Mouse (Mus musculus): ENCODE results near the gene Sema6d. TPM values are rescaled to one million over a fixed set of nuclear protein-coding genes. Genes with fewer than 3 reads are reported as not detected.

The Sema6d gene
- polyA plus RNA-seq, 2 experiments: 2.2 to 3.2 TPM

- Histone ChIP-seq H3K9ac (replicated peaks) (no peak overlapping the region), H3K9me3 (ENCODE audit: control insufficient read depth, low read length) (no peaks in the 10 kb centered on the region), H3K4me1 (replicated peaks; ENCODE audit: control insufficient read depth in 2 of 2, insufficient read depth in 2 of 2, low read length in 1 of 2) (no peaks in the 10 kb centered on the region), H3K36me3 (replicated peaks; ENCODE audit: control insufficient read depth, insufficient read depth, low read depth) (no peaks in the 10 kb centered on the region), H3K27me3 (ENCODE audit: control insufficient read depth, insufficient read depth, low read length) (no peaks in the 10 kb centered on the region), H3K4me2 (ENCODE audit: low read depth) (no peak overlapping the region), H3K27ac (no peak overlapping the region), H3K4me3 (ENCODE audit: insufficient read depth in 1 of 2, low read depth in 2 of 2, low read length in 2 of 2) (no peak overlapping the region)
- no peak for ATAC-seq (ENCODE audit: insufficient read depth)
- TF ChIP-seq EP300 (IDR thresholded peaks at IDR 0.05; ENCODE audit: low read depth): no peak
- no peak for TF ChIP-seq CTCF (IDR thresholded peaks at IDR 0.05; ENCODE audit: low read depth)
- 69% methylated on average over 9 of the region's 9 CpGs for WGBS (ENCODE audit: insufficient replicate concordance)
- no peak for DNase-seq (ENCODE audit: low read depth in 3 of 3, low spot score in 3 of 3)
Measured at GRCm38 (mm10) chr2:124661316-124661715, 571.5 kb downstream of the Sema6d start.

- no peak overlapping the region for H3K9ac ChIP-seq (replicated peaks)
- no peak overlapping the region for H3K27ac ChIP-seq
- DNase-seq (ENCODE audit: low read depth in 3 of 3, low spot score in 3 of 3) (no peak), ATAC-seq (ENCODE audit: insufficient read depth) (no peak)
- H3K9me3 ChIP-seq (ENCODE audit: control insufficient read depth, low read length): no peaks in the 10 kb centered on the region
- H3K4me1 ChIP-seq (replicated peaks; ENCODE audit: control insufficient read depth in 2 of 2, insufficient read depth in 2 of 2, low read length in 1 of 2): no peaks in the 10 kb centered on the region
- H3K4me3 ChIP-seq (ENCODE audit: insufficient read depth in 1 of 2, low read depth in 2 of 2, low read length in 2 of 2): no peak overlapping the region
- no peaks in the 10 kb centered on the region for H3K36me3 ChIP-seq (replicated peaks; ENCODE audit: control insufficient read depth, insufficient read depth, low read depth)
- H3K4me2 ChIP-seq (ENCODE audit: low read depth): no peak overlapping the region
- 35% methylated on average over 5 of the region's 5 CpGs for WGBS (ENCODE audit: insufficient replicate concordance)
- TF ChIP-seq EP300 (IDR thresholded peaks at IDR 0.05; ENCODE audit: low read depth) (no peak), CTCF (IDR thresholded peaks at IDR 0.05; ENCODE audit: low read depth) (no peak)
- no peaks in the 10 kb centered on the region for H3K27me3 ChIP-seq (ENCODE audit: control insufficient read depth, insufficient read depth, low read length)
Measured at GRCm38 (mm10) chr2:124662257-124662656, 572.5 kb downstream of the Sema6d start.

- Histone ChIP-seq H3K9me3 (ENCODE audit: control insufficient read depth, low read length) (no peaks in the 10 kb centered on the region), H3K4me2 (ENCODE audit: low read depth) (no peak overlapping the region), H3K4me1 (replicated peaks; ENCODE audit: control insufficient read depth in 2 of 2, insufficient read depth in 2 of 2, low read length in 1 of 2) (no peaks in the 10 kb centered on the region), H3K4me3 (ENCODE audit: insufficient read depth in 1 of 2, low read depth in 2 of 2, low read length in 2 of 2) (no peak overlapping the region), H3K27ac (no peak overlapping the region), H3K27me3 (ENCODE audit: control insufficient read depth, insufficient read depth, low read length) (no peaks in the 10 kb centered on the region), H3K9ac (replicated peaks) (no peak overlapping the region), H3K36me3 (replicated peaks; ENCODE audit: control insufficient read depth, insufficient read depth, low read depth) (no peaks in the 10 kb centered on the region)
- TF ChIP-seq CTCF (IDR thresholded peaks at IDR 0.05; ENCODE audit: low read depth): no peak
- ATAC-seq (ENCODE audit: insufficient read depth): no peak
- WGBS (ENCODE audit: insufficient replicate concordance): 71% methylated on average over 16 of the region's 16 CpGs
- no peak for DNase-seq (ENCODE audit: low read depth in 3 of 3, low spot score in 3 of 3)
Measured at GRCm38 (mm10) chr2:124664191-124664590, 574.4 kb downstream of the Sema6d start.

- no peaks in the 10 kb centered on the region for H3K27me3 ChIP-seq (ENCODE audit: control insufficient read depth, insufficient read depth, low read length)
- no peaks in the 10 kb centered on the region for H3K9me3 ChIP-seq (ENCODE audit: control insufficient read depth, low read length)
- DNase-seq (ENCODE audit: low read depth in 3 of 3, low spot score in 3 of 3) (no peak), ATAC-seq (ENCODE audit: insufficient read depth) (no peak)
- no peak overlapping the region for H3K9ac ChIP-seq (replicated peaks)
- H3K36me3 ChIP-seq (replicated peaks; ENCODE audit: control insufficient read depth, insufficient read depth, low read depth): no peaks in the 10 kb centered on the region
- H3K4me2 ChIP-seq (ENCODE audit: low read depth): no peak overlapping the region
- no peak overlapping the region for H3K4me3 ChIP-seq (ENCODE audit: insufficient read depth in 1 of 2, low read depth in 2 of 2, low read length in 2 of 2)
- H3K27ac ChIP-seq: no peak overlapping the region
- TF ChIP-seq CTCF (IDR thresholded peaks at IDR 0.05; ENCODE audit: low read depth) (no peak), EP300 (IDR thresholded peaks at IDR 0.05; ENCODE audit: low read depth) (no peak)
- 81% methylated on average over 1 of the region's 1 CpGs for WGBS (ENCODE audit: insufficient replicate concordance)
- H3K4me1 ChIP-seq (replicated peaks; ENCODE audit: control insufficient read depth in 2 of 2, insufficient read depth in 2 of 2, low read length in 1 of 2): no peaks in the 10 kb centered on the region
Measured at GRCm38 (mm10) chr2:124668431-124668830, 578.7 kb downstream of the Sema6d start.

GRCm38 (mm10) chr2:124673117-124673516, 583.3 kb downstream of the Sema6d start:
- Histone ChIP-seq H3K9me3 (ENCODE audit: control insufficient read depth, low read length) (no peaks in the 10 kb centered on the region), H3K27me3 (ENCODE audit: control insufficient read depth, insufficient read depth, low read length) (no peaks in the 10 kb centered on the region), H3K4me1 (replicated peaks; ENCODE audit: control insufficient read depth in 2 of 2, insufficient read depth in 2 of 2, low read length in 1 of 2) (no peaks in the 10 kb centered on the region), H3K4me2 (ENCODE audit: low read depth) (no peak overlapping the region), H3K4me3 (ENCODE audit: insufficient read depth in 1 of 2, low read depth in 2 of 2, low read length in 2 of 2) (no peak overlapping the region), H3K36me3 (replicated peaks; ENCODE audit: control insufficient read depth, insufficient read depth, low read depth) (no peaks in the 10 kb centered on the region), H3K9ac (replicated peaks) (no peak overlapping the region), H3K27ac (no peak overlapping the region)
- TF ChIP-seq EP300 (IDR thresholded peaks at IDR 0.05; ENCODE audit: low read depth): no peak
- TF ChIP-seq CTCF (IDR thresholded peaks at IDR 0.05; ENCODE audit: low read depth): no peak
- DNase-seq (ENCODE audit: low read depth in 3 of 3, low spot score in 3 of 3) (no peak), ATAC-seq (ENCODE audit: insufficient read depth) (no peak)
